Mouse (Mus musculus): ENCODE measurements at regions not wholly inside any gene's neighbourhood (a gene's known extent, or its start where the extent isn't known, plus 50 kb on each side); places are given as distances from the start of the nearest gene placed in this dataset.

- intact Hi-C loops (cut with DNase I): no loop called here
- TF ChIP-seq CTCF (IDR thresholded peaks at IDR 0.05): no peak
- no peak overlapping the region for H3K27ac ChIP-seq
- H3K4me3 ChIP-seq: no peak overlapping the region
- no peak for DNase-seq (ENCODE audit: extremely low spot score in 1 of 2, low spot score in 2 of 2)
These were observed 169.7 kb downstream of the Snx13 start for GRCm38 (mm10) chr12:35216725-35217124.

DNA sequence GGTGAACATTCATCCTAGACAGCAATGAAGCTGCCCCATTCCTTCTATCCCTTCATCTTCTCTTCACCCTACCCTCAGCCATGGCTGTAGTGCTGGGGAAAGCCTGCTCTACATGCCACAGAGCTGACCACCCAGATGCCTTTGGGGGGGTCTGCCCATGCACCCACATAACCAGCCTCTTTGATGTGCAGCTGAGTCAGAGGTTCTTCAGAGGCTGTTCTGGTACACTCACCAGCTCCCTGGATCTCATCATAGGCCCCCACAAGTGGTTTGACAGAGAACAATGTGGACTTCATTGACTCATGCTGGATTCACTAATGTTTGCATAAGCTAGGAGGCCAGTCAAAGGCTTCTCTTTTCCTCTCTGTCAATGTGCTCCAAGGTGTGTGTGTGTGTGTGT lies 162.4 kb downstream of the Snx13 start:
- TF ChIP-seq CTCF (IDR thresholded peaks at IDR 0.05): no peak
- Histone ChIP-seq H3K4me3 (no peak overlapping the region), H3K27ac (no peak overlapping the region)
- intact Hi-C loops (cut with DNase I): no loop called here
- DNase-seq (ENCODE audit: extremely low spot score in 1 of 2, low spot score in 2 of 2): no peak

DNA sequence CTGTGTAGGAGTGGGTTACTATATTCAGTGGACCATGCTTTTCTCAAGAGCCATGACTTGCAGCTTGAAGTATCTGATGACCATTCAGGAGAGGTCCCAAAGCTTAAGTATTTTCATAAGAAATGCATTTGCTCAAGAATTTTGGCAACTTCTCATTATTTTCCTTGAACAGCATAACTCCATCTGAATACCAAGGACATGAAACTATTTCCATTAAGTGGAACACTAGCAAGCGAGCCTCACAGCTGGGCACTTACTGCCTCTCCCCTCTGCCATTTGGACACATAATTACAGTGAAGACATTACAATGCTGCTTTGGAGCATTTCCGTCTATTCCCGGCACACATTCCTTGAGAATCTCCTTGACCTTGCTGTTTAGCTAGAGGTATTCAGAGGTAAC lies 160.6 kb downstream of the Snx13 start:
- TF ChIP-seq CTCF (IDR thresholded peaks at IDR 0.05): no peak
- intact Hi-C loops (cut with DNase I): no loop called here

DNA sequence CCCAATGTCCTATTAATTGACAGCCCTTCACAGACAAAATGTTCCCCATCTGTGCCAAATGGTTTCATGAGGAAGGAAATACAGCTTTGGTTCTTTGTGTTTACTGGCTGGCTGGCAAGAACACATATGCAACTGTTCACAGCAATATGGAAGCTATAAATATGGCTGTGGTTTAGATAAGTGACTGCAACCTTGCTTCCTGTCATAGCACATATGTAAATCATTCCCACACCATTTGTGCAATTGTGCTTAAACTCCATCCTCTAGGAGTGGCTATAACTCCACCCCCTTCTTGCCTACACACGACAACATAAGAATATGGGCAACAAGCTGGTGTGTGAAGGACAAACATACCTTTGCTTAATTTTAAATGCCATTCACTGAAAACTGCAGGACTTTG lies 156.4 kb downstream of the Snx13 start:
- no peak overlapping the region for H3K4me3 ChIP-seq
- no peak for DNase-seq (ENCODE audit: extremely low spot score in 1 of 2, low spot score in 2 of 2)
- intact Hi-C loops (cut with DNase I): no loop called here
- no peak for TF ChIP-seq CTCF (IDR thresholded peaks at IDR 0.05)
- no peak overlapping the region for H3K27ac ChIP-seq

More for the DNA sequence above, 160.6 kb downstream of the Snx13 start:
- no peak overlapping the region for H3K4me3 ChIP-seq
- H3K27ac ChIP-seq: no peak overlapping the region
- no peak for DNase-seq (ENCODE audit: extremely low spot score in 1 of 2, low spot score in 2 of 2)

GRCm38 (mm10) chr12:35200110-35200509 lies 153.1 kb downstream of the Snx13 start:
- intact Hi-C loops (cut with DNase I): no loop called here
- H3K4me3 ChIP-seq: no peak overlapping the region
- no peak for TF ChIP-seq CTCF (IDR thresholded peaks at IDR 0.05)
- H3K27ac ChIP-seq: no peak overlapping the region
- no peak for DNase-seq (ENCODE audit: extremely low spot score in 1 of 2, low spot score in 2 of 2)

Small RNAs in the stretch of these regions (microRNA-seq; reads per million reads assigned to microRNA genes)
- 0 reads per million in 2 experiments for gene Gm44396
